23 mouse cellular contexts compared by ENCODE assay signal in genomic region chr8:105318662-105319190, GRCm38 (mm10). TPM values are rescaled to one million over a fixed set of nuclear protein-coding genes. Genes with fewer than 3 reads are reported as not detected.
DNase-seq lines count a peak whose midpoint lies in the region; ATAC-seq and TF ChIP-seq lines count a peak whose summit lies in the region.
"Had no signal": no experiment of that assay in that cellular context is flagged by ENCODE, and none has a peak within 500 bp of the region (broad histone marks: within the 10 kb centered on the region; RNA-seq: fewer than 3 reads in every experiment).

No protein-coding gene starts in this region.

- no peaks in the 10 kb centered on the region for H3K27me3 ChIP-seq in megakaryocyte, embryonic 14.5 days (replicated peaks)
- no peaks in the 10 kb centered on the region for H3K27me3 ChIP-seq in lung, postnatal 0 days (replicated peaks; ENCODE audit: insufficient read depth, low read length)
- H3K27me3 ChIP-seq in kidney, embryonic 14.5 days (ENCODE audit: control insufficient read depth, insufficient read depth, low read length), result no peaks in the 10 kb centered on the region
- H3K27me3 ChIP-seq: embryonic facial prominence, embryonic 15.5 days; limb, embryonic 12.5 days had no signal

- no peaks in the 10 kb centered on the region for H3K9me3 ChIP-seq in megakaryocyte, embryonic 14.5 days
- H3K9me3 ChIP-seq in lung, postnatal 0 days (ENCODE audit: low read length), result no peaks in the 10 kb centered on the region
- no peaks in the 10 kb centered on the region for H3K9me3 ChIP-seq in kidney, embryonic 14.5 days (ENCODE audit: control insufficient read depth, low read length)
- H3K9me3 ChIP-seq: embryonic facial prominence, embryonic 15.5 days; heart, embryonic 10.5 days; limb, embryonic 12.5 days had no signal

- WGBS in lung, postnatal 0 days, result 57% methylated on average over 11 of the region's 11 CpGs
- whole genome bisulfite sequencing in kidney, embryonic 14.5 days, result 82% methylated on average over 11 of the region's 11 CpGs

- H3K27ac ChIP-seq in lung, postnatal 0 days (ENCODE audit: low read length), result peak overlapping the region; percentile 78
- no peak overlapping the region for H3K27ac ChIP-seq in kidney, embryonic 14.5 days (ENCODE audit: low read depth, low read length)
- H3K27ac ChIP-seq: embryonic facial prominence, embryonic 15.5 days; heart, embryonic 10.5 days; limb, embryonic 12.5 days had no signal

- DNase-seq in frontal cortex, adult 2 months (ENCODE audit: extremely low spot score in 1 of 2, low spot score in 1 of 2), result no peak
- DNase-seq in lung, postnatal 0 days (ENCODE audit: low spot score), result peak; percentile 85
- DNase-seq in thymus, postnatal 0 days (ENCODE audit: low spot score), result no peak
- no peak for DNase-seq in natural killer cell, adult 2 months (ENCODE audit: low spot score in 2 of 2)
- DNase-seq: adrenal gland, postnatal 36 days; cerebellum, adult 11 months; cerebellum, adult 9-11 months; kidney, adult 9 months; kidney, postnatal 36 days; right cerebral cortex, adult 18-20 months; thymus, adult 2 months had no signal

- H3K4me3 ChIP-seq in megakaryocyte, embryonic 14.5 days (replicated peaks), result peak overlapping the region; percentile 88
- no peak overlapping the region for H3K4me3 ChIP-seq in lung, postnatal 0 days (ENCODE audit: low read depth, low read length)
- H3K4me3 ChIP-seq in kidney, embryonic 14.5 days (ENCODE audit: low read length), result no peak overlapping the region
- H3K4me3 ChIP-seq: embryonic facial prominence, embryonic 15.5 days; heart, embryonic 10.5 days; limb, embryonic 12.5 days; myocyte had no signal

- ATAC-seq in frontal cortex, adult (ENCODE audit: low TSS enrichment), result peak; percentile 58; the same call in 1 of the 2 replicates
- ATAC-seq in megakaryocyte, adult 5-6 weeks (ENCODE audit: poor library complexity, severe bottlenecking), result no peak
- ATAC-seq in lung, postnatal 0 days, result peak; percentile 77
- no peak for ATAC-seq in kidney, embryonic 14.5 days (ENCODE audit: low FRiP score, low TSS enrichment)
- ATAC-seq: forebrain, embryonic 16.5 days; hindbrain, embryonic 16.5 days; intestine, embryonic 16.5 days; midbrain, embryonic 16.5 days had no signal

- no peak for TF ChIP-seq CTCF in lung, postnatal 0 days (IDR thresholded peaks at IDR 0.05)

- TF ChIP-seq EP300 in lung, postnatal 0 days (IDR thresholded peaks at IDR 0.05), result no peak

- no peak overlapping the region for H3K4me2 ChIP-seq in lung, postnatal 0 days (replicated peaks; ENCODE audit: low read depth, low read length)
- H3K4me2 ChIP-seq in kidney, embryonic 14.5 days (replicated peaks; ENCODE audit: low read depth, low read length), result no peak overlapping the region
- H3K4me2 ChIP-seq: embryonic facial prominence, embryonic 15.5 days; limb, embryonic 12.5 days had no signal

- H3K36me3 ChIP-seq in megakaryocyte, embryonic 14.5 days (replicated peaks; ENCODE audit: low read length), result peaks cover 88% of the 10 kb centered on the region
- no peaks in the 10 kb centered on the region; the same call in 1 of the 2 replicates for H3K36me3 ChIP-seq in lung, postnatal 0 days (ENCODE audit: insufficient read depth, low read length)
- peaks cover 46% of the 10 kb centered on the region; the same call in 1 of the 2 replicates for H3K36me3 ChIP-seq in kidney, embryonic 14.5 days (ENCODE audit: control insufficient read depth, insufficient read depth, low read length)

- peaks cover 99% of the 10 kb centered on the region for H3K4me1 ChIP-seq in megakaryocyte, embryonic 14.5 days
- no peaks in the 10 kb centered on the region; the same call in 1 of the 2 replicates for H3K4me1 ChIP-seq in lung, postnatal 0 days (ENCODE audit: insufficient read depth, low read depth, low read length)
- H3K4me1 ChIP-seq in kidney, embryonic 14.5 days (ENCODE audit: control insufficient read depth, insufficient read depth, low read length), result no peaks in the 10 kb centered on the region
- H3K4me1 ChIP-seq: embryonic facial prominence, embryonic 15.5 days; limb, embryonic 12.5 days had no signal

- H3K9ac ChIP-seq in lung, postnatal 0 days (replicated peaks; ENCODE audit: low read depth), result no peak overlapping the region
- no peak overlapping the region for H3K9ac ChIP-seq in kidney, embryonic 14.5 days (ENCODE audit: low read depth, low read length)
- H3K9ac ChIP-seq: embryonic facial prominence, embryonic 15.5 days; limb, embryonic 12.5 days had no signal

RNA-seq across cellular contexts. Expression of gene Lrrc29, which starts 7.4 kb away (rescaled TPM):
- polyA plus RNA-seq in frontal cortex, adult 2 months (2012; rRNA removed), result 3.5 and 4.8 TPM in 2 replicates
- 13.0 and 15.5 TPM in 2 replicates for polyA plus RNA-seq in megakaryocyte, embryonic 14.5 days (2012; ENCODE audit: insufficient read depth, low replicate concordance)
- total RNA-seq in megakaryocyte, adult 5-6 weeks (2015), result 0.89 and 1.8 TPM in 2 replicates
- total RNA-seq in megakaryocyte, adult 5-6 weeks (2017), result 1.7 and 3.1 TPM in 2 replicates
- 4.2 and 7.5 TPM in 2 replicates for polyA plus RNA-seq in lung, postnatal 0 days (2015; fragmentation: Nextera tagmentation; extraction: Ambion mirVana)
- polyA plus RNA-seq in thymus, postnatal 0 days (2015; fragmentation: Nextera tagmentation; extraction: Ambion mirVana), result 2.1 and 4.3 TPM in 2 replicates
- polyA plus RNA-seq in kidney, embryonic 14.5 days (2014; fragmentation: Nextera tagmentation; extraction: Ambion mirVana), result 1.6 and 2.1 TPM in 2 replicates

RNA-seq across cellular contexts. Expression of gene Tmem208, which starts 7.4 kb away (rescaled TPM):
- 73.1 and 74.3 TPM in 2 replicates for polyA plus RNA-seq in frontal cortex, adult 2 months (2012; rRNA removed)
- polyA plus RNA-seq in megakaryocyte, embryonic 14.5 days (2012; ENCODE audit: insufficient read depth, low replicate concordance), result 61.6 and 71.6 TPM in 2 replicates
- total RNA-seq in megakaryocyte, adult 5-6 weeks (2015), result 65.7 and 72.3 TPM in 2 replicates
- total RNA-seq in megakaryocyte, adult 5-6 weeks (2017), result 33.0 and 40.9 TPM in 2 replicates
- polyA plus RNA-seq in lung, postnatal 0 days (2015; fragmentation: Nextera tagmentation; extraction: Ambion mirVana), result 116 and 141 TPM in 2 replicates
- 145 and 149 TPM in 2 replicates for polyA plus RNA-seq in thymus, postnatal 0 days (2015; fragmentation: Nextera tagmentation; extraction: Ambion mirVana)
- 120 and 142 TPM in 2 replicates for polyA plus RNA-seq in kidney, embryonic 14.5 days (2014; fragmentation: Nextera tagmentation; extraction: Ambion mirVana)

RNA-seq across cellular contexts. Expression of gene Elmo3, which starts 13.3 kb away (rescaled TPM):
- 2.4 and 2.6 TPM in 2 replicates for polyA plus RNA-seq in frontal cortex, adult 2 months (2012; rRNA removed)
- 0.63 TPM in 1 of 2 replicates, not detected in the other for polyA plus RNA-seq in megakaryocyte, embryonic 14.5 days (2012; ENCODE audit: insufficient read depth, low replicate concordance)
- total RNA-seq in megakaryocyte, adult 5-6 weeks (2015), result 0.46 and 0.58 TPM in 2 replicates
- total RNA-seq in megakaryocyte, adult 5-6 weeks (2017), result 0.20 and 0.51 TPM in 2 replicates
- polyA plus RNA-seq in lung, postnatal 0 days (2015; fragmentation: Nextera tagmentation; extraction: Ambion mirVana), result 22.3 and 23.0 TPM in 2 replicates
- 9.3 and 9.4 TPM in 2 replicates for polyA plus RNA-seq in thymus, postnatal 0 days (2015; fragmentation: Nextera tagmentation; extraction: Ambion mirVana)
- 6.1 and 9.4 TPM in 2 replicates for polyA plus RNA-seq in kidney, embryonic 14.5 days (2014; fragmentation: Nextera tagmentation; extraction: Ambion mirVana)

RNA-seq across cellular contexts. Expression of gene E2f4, which starts 21.3 kb away (rescaled TPM):
- 59.9 and 67.7 TPM in 2 replicates for polyA plus RNA-seq in frontal cortex, adult 2 months (2012; rRNA removed)
- polyA plus RNA-seq in megakaryocyte, embryonic 14.5 days (2012; ENCODE audit: insufficient read depth, low replicate concordance), result 39.4 and 41.2 TPM in 2 replicates
- total RNA-seq in megakaryocyte, adult 5-6 weeks (2015), result 75.8 and 76.8 TPM in 2 replicates
- total RNA-seq in megakaryocyte, adult 5-6 weeks (2017), result 26.9 and 33.7 TPM in 2 replicates
- 29.8 and 32.7 TPM in 2 replicates for polyA plus RNA-seq in lung, postnatal 0 days (2015; fragmentation: Nextera tagmentation; extraction: Ambion mirVana)
- 81.7 and 103 TPM in 2 replicates for polyA plus RNA-seq in thymus, postnatal 0 days (2015; fragmentation: Nextera tagmentation; extraction: Ambion mirVana)
- 103 and 117 TPM in 2 replicates for polyA plus RNA-seq in kidney, embryonic 14.5 days (2014; fragmentation: Nextera tagmentation; extraction: Ambion mirVana)

RNA-seq across cellular contexts. Expression of gene Exoc3l, which starts 22.8 kb away (rescaled TPM):
- 2.2 and 2.4 TPM in 2 replicates for polyA plus RNA-seq in frontal cortex, adult 2 months (2012; rRNA removed)
- 76.3 and 141 TPM in 2 replicates for polyA plus RNA-seq in megakaryocyte, embryonic 14.5 days (2012; ENCODE audit: insufficient read depth, low replicate concordance)
- total RNA-seq in megakaryocyte, adult 5-6 weeks (2015), result 0.09 and 0.25 TPM in 2 replicates
- 0.26 TPM in 1 of 2 replicates, not detected in the other for total RNA-seq in megakaryocyte, adult 5-6 weeks (2017)
- 34.5 and 34.6 TPM in 2 replicates for polyA plus RNA-seq in lung, postnatal 0 days (2015; fragmentation: Nextera tagmentation; extraction: Ambion mirVana)
- polyA plus RNA-seq in thymus, postnatal 0 days (2015; fragmentation: Nextera tagmentation; extraction: Ambion mirVana), result 4.0 and 5.1 TPM in 2 replicates
- polyA plus RNA-seq in kidney, embryonic 14.5 days (2014; fragmentation: Nextera tagmentation; extraction: Ambion mirVana), result 13.1 and 17.8 TPM in 2 replicates

Comparison
In these comparisons a context has a peak if more than half of its experiments do, and no peak if none do; other contexts are left out.
1. ATAC-seq: peak in frontal cortex, adult (single experiment) and lung, postnatal 0 days (single experiment); none in megakaryocyte, adult 5-6 weeks (single experiment) and kidney, embryonic 14.5 days (single experiment).